Mouse (Mus musculus) splenic B cell, adult 2 months (primary cell): ENCODE data around the gene Abcc1.

Source experiments
- DNase-seq: peaks from one replicate; pipeline ENCODE4 v3.0.0-alpha.2; 2011; ENCODE audit warnings: low read depth, low spot score
- H3K27me3 ChIP-seq: 2 replicates; pipeline ENCODE4 v1.6.1; 2012; ENCODE audit warnings: mild to moderate bottlenecking, low read length, moderate library complexity, mixed read lengths; ENCODE audit not compliant: control insufficient read depth, poor library complexity, insufficient read depth, severe bottlenecking
- H3K36me3 ChIP-seq: 2 replicates; pipeline ENCODE4 v1.6.1; 2012; ENCODE audit warnings: mild to moderate bottlenecking, low read length, moderate library complexity, mixed read lengths; ENCODE audit not compliant: control insufficient read depth, poor library complexity, insufficient read depth, severe bottlenecking

Abcc1 gene

DNA sequence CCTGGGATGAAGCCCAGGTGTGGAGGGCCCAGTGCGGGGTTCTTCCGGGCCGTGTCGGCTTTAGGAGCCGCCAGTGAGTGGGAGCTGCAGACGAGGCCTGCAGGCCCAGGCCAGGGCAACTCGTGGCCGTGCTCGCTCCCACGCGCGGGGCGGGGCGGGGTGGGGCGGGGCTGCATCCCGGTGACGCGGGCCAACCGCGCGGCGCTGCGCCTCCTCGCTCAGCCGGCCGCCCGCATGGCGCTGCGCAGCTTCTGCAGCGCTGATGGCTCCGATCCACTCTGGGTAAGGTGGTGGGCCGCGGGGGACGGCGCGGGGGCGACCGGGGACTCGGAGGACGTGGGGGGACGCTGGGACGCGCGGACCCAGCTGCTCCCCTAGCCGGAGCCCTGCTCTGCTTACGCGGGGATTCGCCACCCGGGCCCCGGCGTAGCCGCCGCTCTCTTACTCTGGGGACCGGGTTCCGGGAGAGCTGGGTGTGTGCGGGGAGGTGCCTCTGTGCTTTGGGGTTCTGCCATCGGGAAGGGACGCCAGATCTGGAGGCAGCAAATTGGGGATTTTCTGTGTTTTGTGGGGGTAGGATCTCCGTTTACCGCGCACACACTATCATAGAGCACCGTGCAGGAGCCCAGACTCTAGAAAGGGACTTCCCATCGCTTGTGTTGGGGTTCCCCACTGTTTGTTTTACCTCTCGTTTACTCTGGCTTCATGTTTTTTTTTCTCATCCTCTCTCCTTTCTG, at the start of gene Abcc1:
Gene Abcc1 (plus strand): TSS at position 197 of the 737 bp plus-strand sequence.
- no peaks in the 10 kb centered on the region for H3K27me3 ChIP-seq
- H3K36me3 ChIP-seq: no peaks in the 10 kb centered on the region
- peak; percentile 75 for DNase-seq

DNA sequence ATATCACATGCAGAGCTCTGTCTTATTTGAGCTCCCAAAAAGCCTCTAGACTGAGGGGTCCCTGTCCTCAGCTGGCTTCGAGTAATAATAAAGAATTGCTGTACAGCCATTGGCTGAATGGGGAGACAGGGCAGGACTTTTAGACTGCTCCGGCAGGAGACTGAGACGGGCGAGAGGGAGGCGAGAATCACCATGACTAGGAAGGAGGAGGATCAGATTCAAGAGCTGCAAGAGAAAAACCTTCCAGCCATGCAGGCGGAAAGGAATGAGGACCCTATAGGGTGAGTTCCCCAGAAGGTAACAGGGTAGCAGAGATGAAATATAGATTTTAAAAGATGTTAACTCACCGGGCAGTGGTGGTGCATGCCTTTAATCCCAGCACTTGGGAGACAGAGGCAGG, 48.4 kb upstream of the Abcc1 start:
- Histone ChIP-seq H3K27me3 (no peaks in the 10 kb centered on the region), H3K36me3 (peaks cover 2% of the 10 kb centered on the region; the same call in 1 of the 2 replicates)
- no peak for DNase-seq

DNA sequence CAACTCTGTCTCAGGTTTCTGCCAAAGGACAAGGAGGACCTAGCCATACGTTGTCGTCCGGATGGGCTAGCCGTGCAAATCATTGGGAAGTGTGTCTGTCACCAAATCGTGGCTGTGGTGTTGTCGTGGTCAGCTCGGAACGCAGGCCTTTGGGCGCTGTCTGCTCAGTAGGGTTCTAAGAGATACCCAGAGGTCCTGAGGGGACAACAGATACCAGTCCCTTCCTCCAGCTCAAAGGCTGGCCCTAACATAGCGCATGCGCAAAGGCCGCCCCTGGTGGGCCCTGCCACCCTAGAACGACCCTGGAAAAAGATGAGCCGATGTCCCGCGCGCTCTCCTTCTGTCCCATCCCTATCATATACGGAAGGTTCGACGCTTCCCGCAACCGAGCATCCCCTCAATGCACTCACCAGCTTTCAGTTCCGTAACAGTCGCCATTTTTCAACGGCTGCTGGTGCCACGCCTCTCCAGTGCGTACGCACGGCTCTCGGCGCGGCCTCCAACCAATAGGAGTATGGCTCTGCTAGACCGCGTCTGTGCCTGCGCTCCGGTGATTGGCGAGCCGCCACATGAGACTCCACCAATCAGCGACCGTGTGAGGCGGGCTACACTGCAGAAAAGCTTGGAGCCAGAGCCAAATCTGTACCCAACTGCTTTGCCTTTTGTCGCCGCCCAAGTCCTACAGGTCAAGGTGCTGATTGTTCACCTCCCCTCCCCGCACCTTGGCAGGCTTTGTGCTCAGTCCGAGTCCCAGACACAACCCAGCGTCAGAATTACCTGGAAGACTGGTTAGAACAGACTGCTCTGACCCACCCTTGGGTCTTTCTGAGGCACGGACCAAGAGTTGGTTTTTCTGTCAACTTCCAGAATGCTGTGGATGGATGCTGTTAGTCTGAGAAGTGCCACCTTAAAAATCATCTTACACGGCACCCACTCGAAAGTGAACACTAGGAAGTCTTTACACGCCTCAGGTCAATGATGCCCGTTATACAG, 44.2 kb upstream of the Abcc1 start, which contains the start of gene Fopnl:
Gene Fopnl (minus strand): TSS at position 522 of the 993 bp plus-strand sequence.
- peak; percentile 98 for DNase-seq
- Histone ChIP-seq H3K36me3 (no peaks in the 10 kb centered on the region), H3K27me3 (no peaks in the 10 kb centered on the region)

GRCm38 (mm10) chr16:14319681-14320080, 41.7 kb upstream of the Abcc1 start:
- Histone ChIP-seq H3K36me3 (no peaks in the 10 kb centered on the region), H3K27me3 (no peaks in the 10 kb centered on the region)
- DNase-seq: no peak

GRCm38 (mm10) chr16:14320494-14320893, 40.9 kb upstream of the Abcc1 start:
- Histone ChIP-seq H3K36me3 (no peaks in the 10 kb centered on the region), H3K27me3 (no peaks in the 10 kb centered on the region)
- no peak for DNase-seq

DNA sequence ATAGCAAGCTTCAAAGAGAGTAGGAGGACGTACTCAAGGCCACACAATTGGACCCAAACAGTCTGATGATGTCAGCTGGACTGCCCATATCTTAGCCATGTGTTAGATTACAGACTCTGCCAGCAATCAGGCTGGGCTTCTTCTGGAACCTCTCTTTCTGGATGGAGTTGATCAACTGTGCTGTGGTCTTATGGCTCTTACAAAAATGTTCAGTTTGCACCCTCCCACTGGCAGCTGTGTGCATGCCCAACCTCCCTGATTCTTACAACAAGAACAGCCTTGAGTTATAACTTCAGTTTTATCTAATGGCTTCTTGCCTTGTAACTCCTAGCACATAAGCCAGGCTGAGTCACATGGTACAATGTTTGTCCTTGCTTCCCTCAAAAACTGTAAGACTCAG, 33.2 kb upstream of the Abcc1 start:
- H3K36me3 ChIP-seq: no peaks in the 10 kb centered on the region
- DNase-seq: no peak
- no peaks in the 10 kb centered on the region for H3K27me3 ChIP-seq

DNA sequence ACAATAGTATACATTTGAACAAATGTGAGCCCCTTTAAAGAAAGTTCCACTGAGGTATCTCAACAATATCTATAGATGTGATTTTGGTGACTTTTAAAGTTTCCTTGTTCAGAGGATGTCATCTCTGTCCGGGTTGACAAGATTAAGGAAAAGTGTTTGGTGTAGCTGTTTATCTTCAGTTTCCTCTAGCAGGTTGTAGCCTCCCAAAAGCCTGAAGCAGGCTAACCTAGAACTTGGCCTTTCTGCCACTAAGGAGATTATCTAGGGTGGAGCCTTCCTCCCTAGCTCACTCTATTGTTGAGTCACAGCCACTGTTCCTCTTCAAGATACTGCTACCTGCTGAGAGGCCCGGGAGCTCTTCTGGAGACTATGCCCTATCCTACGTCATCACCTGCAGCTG, 16.4 kb upstream of the Abcc1 start:
- DNase-seq: no peak
- Histone ChIP-seq H3K36me3 (no peaks in the 10 kb centered on the region), H3K27me3 (no peaks in the 10 kb centered on the region)

GRCm38 (mm10) chr16:14351571-14351970, 9.8 kb upstream of the Abcc1 start:
- DNase-seq: no peak

DNA sequence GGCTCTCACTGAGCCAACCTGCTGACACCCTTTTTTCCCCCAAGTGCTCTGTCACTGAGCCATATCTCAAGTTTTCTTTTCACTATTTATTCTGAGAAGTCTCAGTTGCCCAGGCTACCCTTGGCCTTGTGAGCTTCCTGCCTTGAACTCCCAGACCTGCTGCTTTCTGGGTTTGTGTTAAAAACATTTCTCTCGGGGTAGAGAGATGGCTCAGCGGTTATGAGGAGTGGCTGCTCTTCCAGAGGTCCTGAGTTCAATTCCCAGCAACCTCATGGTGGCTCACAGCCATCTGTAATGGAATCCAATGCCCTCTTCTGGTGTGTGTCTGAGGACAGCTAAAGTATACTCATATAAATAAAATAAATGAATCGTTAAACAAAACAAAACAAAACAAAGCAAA, 9.1 kb upstream of the Abcc1 start:
- H3K36me3 ChIP-seq: no peaks in the 10 kb centered on the region
- DNase-seq: no peak
- no peaks in the 10 kb centered on the region for H3K27me3 ChIP-seq

More at GRCm38 (mm10) chr16:14351571-14351970, 9.8 kb upstream of the Abcc1 start:
- H3K36me3 ChIP-seq: no peaks in the 10 kb centered on the region
- no peaks in the 10 kb centered on the region for H3K27me3 ChIP-seq

DNA sequence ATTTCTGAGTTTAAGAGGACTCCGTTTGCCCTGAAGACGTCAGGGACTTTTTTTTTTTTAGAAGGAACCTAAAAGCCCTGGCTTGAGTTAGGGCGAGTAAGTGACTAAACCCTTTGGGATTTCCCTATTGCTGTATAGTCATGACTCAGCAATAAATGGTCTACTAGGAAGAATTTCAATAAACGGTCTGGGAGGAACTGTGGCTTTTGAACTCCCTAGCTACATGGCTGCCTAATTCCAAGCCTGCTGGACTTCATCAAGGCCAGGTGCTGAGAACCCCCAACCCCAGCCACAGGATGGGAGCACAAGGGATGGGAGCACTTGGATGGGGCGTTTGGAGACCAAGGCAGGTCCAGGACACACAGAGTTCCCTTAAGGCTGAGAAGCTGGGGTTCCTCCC, 8.7 kb upstream of the Abcc1 start:
- Histone ChIP-seq H3K36me3 (no peaks in the 10 kb centered on the region), H3K27me3 (no peaks in the 10 kb centered on the region)
- DNase-seq: no peak

DNA sequence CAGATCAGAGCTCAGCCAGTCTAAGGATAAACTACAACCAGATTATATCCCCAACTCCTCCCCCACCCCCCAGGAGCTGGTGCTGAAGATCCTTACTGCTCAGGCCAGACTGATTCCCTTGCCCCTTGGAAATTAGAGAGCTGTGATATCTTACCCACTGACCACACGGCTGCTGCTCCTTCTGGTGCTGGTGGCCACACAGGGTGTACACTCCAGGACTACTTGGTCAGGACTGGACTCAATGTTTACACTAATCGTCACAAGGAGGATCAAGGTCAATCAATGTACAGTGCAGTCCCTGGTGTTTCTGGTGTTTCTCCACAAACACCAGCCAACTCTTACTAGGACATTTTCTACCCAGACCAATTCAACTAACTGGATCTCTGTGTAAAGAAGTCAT, 3.5 kb upstream of the Abcc1 start:
- H3K36me3 ChIP-seq: no peaks in the 10 kb centered on the region
- H3K27me3 ChIP-seq: no peaks in the 10 kb centered on the region
- DNase-seq: no peak

GRCm38 (mm10) chr16:14358531-14358930, 2.8 kb upstream of the Abcc1 start:
- DNase-seq: no peak
- Histone ChIP-seq H3K27me3 (no peaks in the 10 kb centered on the region), H3K36me3 (no peaks in the 10 kb centered on the region)

GRCm38 (mm10) chr16:14360931-14361330, 427 bp upstream of the Abcc1 start:
- no peak for DNase-seq
- Histone ChIP-seq H3K27me3 (no peaks in the 10 kb centered on the region), H3K36me3 (no peaks in the 10 kb centered on the region)

GRCm38 (mm10) chr16:14362099-14362820, 902 bp downstream of the Abcc1 start:
- no peaks in the 10 kb centered on the region for H3K36me3 ChIP-seq
- DNase-seq: no peak
- H3K27me3 ChIP-seq: no peaks in the 10 kb centered on the region
